Mouse (Mus musculus) layer of hippocampus, postnatal 10 days (tissue): ENCODE results near the gene Rplp2. TPM values are rescaled to one million over a fixed set of nuclear protein-coding genes. Genes with fewer than 3 reads are reported as not detected.
"Not testable (repeated sequence)": the region's sequence is repeated elsewhere in the genome, so short reads cannot be mapped to it uniquely, and the experiment has no call there.

Experiments
- DNase-seq, 2 experiments: peaks; one replicate each; pipeline ENCODE4 v3.0.0; 2021; ENCODE audit warnings: low spot score in 2 of 2
- total RNA-seq, 2 experiments: library from RNA; stranded (reverse); gene quantifications; 2 replicates each; pipeline ENCODE4 v1.2.3; 2021

The Rplp2 gene
- total RNA-seq, 2 experiments from 2014 or later = 648 to 721 TPM

DNA sequence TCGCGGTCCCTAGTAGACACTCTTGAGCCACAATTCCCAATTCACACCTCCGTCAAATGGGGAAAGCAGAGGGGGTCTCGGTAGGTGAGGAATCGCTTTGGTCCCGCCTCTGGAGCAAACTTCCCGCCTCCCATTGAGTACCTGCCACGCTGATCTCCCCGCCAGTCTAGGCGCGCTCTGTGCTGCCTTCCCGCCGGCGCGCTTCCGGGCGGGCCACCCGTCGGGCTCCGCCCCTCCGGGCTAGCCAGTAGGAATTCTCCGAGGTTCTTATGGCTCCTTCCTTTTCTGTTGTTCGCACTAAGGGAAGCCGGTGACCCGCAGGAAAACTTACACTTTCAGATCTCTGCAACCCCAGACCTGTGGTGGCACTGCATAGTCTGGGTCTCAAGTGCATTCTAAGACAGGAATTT is 3.3 kb upstream of the Rplp2 start, which contains the start of gene Pidd1:
TSS of gene Pidd1 (minus strand) at position 198 of the 410 bp plus-strand sequence.
- peak in 1 of 2 experiments; percentile 14 for DNase-seq

DNA sequence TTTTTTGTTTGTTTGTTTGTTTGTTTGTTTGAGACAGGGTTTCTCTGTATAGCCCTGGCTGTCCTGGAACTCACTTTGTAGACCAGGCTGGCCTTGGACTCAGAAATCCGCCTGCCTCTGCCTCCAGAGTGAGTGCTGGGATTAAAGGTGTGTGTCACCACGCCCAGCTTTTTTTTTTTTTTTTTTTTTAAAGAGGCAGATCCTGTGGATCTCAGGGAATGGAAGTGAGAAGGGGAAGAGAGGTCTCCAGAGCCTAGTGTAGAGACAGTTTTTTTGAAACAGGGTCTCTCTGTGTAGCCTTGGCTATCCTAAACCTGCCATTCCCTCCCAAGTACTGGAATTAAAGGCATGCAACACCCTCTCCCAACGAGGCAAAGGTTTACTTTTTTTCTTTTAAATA is 796 bp upstream of the Rplp2 start:
- not testable (repeated sequence) for DNase-seq

DNA sequence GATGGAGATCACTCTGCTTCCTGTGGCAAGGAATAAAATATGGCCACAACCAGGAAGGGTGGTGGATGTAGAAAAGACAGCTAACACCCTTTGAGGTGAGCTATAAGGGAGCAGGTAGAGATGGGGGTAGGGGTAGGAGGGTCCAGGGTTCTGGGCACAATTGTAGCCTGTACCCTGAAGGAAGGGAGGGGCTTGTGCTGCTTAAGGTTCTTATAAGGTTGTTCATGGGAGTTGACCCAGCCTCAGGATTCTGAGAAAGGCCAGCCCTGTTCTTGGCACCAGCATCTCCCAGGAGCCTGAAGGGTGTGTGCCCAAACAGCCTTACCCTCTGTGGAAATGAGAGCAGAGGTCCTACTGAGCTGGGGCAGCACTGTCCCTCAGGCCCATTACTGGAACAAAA is 4.8 kb downstream of the Rplp2 start:
- peak in 1 of 2 experiments; percentile 6 for DNase-seq

DNA sequence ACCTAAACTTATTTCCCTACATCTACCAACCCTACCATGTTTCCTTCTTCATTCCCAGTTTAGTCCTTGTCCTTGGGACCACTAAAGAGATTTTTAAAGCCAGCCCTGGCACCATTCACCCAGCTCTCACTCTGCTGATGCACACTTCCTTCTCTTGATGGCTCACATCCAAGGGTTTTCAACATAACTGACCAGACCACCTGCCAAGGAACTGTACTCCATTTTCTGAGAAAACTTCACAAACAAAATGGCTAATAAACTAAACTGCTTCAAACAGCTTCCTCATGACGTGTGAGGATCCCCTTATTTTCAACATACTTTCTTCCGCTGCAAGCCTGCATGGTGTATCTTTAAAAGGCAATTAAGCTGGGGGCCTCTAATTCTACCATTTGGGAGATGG is 6.5 kb downstream of the Rplp2 start:
- DNase-seq = no peak

DNA sequence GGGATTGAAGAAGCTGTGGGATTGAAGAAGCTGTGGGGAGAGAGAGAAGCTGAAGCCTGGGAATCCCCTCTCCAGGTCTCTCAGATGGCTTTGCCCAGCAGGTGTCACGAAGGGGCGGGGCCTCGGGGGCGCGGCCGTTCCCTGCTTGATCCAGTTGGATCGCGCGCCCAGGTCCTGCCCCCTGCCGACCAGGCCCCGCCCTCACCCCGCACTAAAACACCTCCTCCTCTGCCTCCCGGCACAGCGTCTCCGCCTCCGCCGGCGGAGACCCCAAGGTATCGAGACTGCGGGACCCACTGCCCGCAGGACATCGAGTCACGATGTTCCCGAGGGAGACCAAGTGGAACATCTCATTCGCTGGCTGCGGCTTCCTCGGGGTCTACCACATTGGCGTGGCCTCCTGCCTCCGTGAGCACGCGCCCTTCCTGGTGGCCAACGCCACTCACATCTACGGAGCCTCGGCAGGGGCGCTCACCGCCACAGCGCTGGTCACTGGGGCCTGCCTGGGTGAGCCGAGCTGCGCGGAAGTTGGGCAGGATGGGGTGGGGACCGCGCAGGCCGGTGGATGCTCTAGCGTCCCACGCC is 7.9 kb downstream of the Rplp2 start, which contains the start of gene Pnpla2:
TSS of gene Pnpla2 (plus strand) at position 232 of the 585 bp plus-strand sequence.
- DNase-seq = peak; percentile 88 to 93

DNA sequence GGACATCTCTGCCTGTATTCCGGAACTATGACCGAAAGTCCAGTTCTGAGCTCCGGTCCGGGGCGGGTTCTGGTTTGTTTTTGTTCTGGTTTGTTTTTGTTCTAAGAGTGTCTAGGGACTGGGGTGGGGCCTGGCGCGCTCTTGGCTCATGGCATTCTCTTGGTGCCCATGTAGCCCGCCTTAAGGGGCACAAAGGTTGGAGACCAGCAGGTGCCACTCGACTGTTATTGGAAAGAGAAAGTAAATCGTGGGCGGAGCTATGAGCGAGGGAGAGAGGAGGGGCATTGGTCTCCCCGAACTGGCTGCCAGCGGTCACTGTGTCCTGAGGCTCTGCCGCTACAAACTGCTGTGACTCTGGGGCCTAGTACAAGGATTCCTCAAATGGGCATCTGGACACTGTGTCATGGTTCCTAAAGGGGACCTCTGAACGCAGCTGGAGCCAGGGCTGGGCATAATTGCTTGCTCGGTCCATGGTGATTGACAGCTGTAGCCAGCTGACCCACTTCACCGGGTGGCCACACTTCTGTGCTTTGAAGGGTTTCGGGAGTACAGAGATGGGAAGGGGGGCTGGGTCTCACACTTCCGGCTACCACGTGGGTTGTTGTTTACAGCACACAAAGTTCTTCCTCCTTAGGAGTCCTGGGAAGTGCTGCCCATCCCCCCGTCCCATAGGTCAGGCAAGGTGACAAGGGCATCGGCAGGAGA is 8.6 kb downstream of the Rplp2 start:
- peak in 1 of 2 experiments; percentile 41 for DNase-seq

DNA sequence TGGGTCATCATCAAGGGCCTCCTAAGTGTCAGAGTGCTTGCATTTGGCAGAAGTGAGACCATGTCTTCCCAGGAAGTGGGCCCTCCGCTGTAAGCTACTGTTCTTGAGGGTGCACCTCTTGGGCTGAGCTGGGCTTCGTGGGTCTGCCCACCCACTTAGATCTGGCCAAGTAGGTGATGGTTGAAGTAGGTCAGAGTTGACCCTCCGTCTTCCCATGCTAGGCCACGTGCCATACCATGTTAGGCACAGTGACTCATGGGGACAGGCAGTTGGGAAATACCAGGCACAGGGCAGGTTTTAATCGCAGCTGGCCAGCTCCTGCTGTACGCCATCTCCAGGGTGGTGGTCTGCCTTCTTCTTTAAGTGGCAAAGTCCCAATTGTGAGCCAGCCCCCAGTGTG is 9.6 kb downstream of the Rplp2 start:
- DNase-seq = peak in 1 of 2 experiments; percentile 6

DNA sequence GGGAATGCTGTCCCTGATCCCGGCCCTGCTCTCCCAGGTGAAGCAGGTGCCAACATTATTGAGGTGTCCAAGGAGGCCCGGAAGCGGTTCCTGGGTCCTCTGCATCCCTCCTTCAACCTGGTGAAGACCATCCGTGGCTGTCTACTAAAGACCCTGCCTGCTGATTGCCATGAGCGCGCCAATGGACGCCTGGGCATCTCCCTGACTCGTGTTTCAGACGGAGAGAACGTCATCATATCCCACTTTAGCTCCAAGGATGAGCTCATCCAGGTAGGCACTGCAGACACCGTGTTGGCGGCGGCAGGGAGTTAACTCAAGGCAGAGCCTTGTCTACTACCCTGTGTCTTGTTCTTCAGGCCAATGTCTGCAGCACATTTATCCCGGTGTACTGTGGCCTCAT is 10.1 kb downstream of the Rplp2 start:
- DNase-seq = peak in 1 of 2 experiments; percentile 3

DNA sequence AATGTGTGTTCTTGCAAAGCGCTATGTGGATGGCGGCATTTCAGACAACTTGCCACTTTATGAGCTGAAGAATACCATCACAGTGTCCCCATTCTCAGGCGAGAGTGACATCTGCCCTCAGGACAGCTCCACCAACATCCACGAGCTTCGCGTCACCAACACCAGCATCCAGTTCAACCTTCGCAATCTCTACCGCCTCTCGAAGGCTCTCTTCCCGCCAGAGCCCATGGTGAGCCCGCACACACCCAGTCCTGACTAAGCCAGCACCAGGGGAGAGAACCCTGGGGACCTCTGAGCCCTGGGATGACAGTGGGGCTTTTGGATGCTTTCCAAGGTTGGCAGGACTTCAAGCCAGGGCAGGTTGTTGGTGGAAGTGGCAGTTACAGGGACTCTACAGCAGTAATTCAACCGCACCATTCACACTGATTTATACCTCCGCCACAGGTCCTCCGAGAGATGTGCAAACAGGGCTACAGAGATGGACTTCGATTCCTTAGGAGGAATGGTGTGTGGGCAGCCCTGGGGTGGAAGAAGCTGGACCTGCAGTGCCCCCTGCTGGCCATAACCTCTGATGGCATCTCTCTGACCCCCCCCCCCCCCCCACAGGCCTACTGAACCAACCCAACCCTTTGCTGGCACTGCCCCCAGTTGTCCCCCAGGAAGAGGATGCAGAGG is 11.0 kb downstream of the Rplp2 start:
- DNase-seq = no peak

DNA sequence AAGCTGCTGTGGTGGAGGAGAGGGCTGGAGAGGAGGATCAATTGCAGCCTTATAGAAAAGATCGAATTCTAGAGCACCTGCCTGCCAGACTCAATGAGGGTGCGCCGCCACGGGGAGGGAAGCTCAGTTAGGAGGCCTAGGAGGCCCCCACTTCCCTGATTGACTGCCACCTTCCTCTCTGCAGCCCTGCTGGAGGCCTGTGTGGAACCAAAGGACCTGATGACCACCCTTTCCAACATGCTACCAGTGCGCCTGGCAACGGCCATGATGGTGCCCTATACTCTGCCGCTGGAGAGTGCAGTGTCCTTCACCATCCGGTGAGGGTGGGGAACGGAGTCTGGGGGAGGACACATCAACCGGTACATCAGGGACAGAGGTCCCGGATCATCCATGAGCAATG is 11.5 kb downstream of the Rplp2 start:
- peak in 1 of 2 experiments; percentile 36 for DNase-seq

DNA sequence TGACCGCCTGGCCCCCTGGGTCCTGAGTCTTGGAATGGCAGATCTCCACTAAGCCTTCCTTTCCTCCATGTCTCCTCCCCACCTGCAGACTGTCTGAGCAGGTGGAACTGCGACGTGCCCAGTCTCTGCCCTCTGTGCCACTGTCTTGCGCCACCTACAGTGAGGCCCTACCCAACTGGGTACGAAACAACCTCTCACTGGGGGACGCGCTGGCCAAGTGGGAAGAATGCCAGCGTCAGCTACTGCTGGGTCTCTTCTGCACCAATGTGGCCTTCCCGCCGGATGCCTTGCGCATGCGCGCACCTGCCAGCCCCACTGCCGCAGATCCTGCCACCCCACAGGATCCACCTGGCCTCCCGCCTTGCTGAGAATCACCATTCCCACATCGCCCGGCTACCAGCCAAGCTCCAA is 12.1 kb downstream of the Rplp2 start:
- peak in 1 of 2 experiments; percentile 16 for DNase-seq

DNA sequence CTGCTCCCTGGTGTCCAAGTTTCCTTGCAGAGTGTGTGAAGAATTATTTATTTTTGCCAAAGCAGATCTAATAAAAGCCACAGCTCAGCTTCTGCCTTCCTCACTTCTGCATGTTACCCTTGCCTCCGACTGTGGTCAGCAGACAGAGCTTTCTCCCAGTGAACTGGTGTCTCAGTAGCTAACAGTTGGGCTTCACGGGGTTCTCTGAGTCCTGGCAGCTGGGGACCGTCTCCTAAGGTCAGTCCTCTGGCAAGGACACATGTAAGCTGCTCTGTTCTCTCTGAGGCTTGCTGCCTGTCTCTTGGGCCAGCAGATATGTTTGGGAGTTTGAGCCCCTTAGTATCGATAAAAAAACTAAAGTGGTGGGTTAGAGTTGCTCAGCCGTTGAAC is 12.8 kb downstream of the Rplp2 start:
- no peak for DNase-seq

DNA sequence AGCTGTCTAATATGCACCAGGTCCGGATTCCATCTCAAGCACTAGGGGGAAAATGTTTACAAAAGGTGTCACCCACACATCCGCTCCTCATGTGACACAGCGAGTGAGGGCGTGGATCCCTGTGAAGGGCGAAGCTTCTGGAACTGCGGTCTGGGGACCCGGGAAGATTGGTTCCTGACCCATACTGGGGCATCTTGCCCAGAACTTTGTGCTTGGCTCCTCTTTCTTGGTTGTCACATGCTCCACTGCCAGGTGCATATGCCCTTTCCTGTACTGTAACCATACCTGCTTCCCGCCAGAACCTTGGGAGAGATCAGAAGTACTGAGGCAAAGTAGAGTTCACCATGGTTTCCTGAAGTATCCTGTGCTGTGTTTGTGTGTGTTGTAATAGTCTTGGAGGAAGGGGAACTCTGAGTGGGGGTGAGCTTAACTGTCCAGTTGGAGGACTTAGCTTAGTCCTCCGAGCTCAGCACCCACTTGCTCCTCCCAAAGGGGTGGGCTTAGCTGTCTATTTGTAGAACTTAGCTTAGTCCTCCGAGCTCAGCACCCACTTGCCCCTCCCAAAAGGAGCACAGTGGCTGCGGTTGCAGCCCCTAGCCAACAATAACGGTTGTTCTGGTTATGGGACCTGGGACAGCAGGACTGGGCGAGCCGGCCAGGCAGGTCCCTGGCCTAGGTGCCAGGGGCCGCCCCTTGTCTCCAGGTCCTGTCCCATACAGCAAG is 13.4 kb downstream of the Rplp2 start, which contains the start of gene Cracr2b:
TSS of gene Cracr2b (plus strand) at position 704 of the 723 bp plus-strand sequence.
- DNase-seq = peak in 1 of 2 experiments; percentile 11

DNA sequence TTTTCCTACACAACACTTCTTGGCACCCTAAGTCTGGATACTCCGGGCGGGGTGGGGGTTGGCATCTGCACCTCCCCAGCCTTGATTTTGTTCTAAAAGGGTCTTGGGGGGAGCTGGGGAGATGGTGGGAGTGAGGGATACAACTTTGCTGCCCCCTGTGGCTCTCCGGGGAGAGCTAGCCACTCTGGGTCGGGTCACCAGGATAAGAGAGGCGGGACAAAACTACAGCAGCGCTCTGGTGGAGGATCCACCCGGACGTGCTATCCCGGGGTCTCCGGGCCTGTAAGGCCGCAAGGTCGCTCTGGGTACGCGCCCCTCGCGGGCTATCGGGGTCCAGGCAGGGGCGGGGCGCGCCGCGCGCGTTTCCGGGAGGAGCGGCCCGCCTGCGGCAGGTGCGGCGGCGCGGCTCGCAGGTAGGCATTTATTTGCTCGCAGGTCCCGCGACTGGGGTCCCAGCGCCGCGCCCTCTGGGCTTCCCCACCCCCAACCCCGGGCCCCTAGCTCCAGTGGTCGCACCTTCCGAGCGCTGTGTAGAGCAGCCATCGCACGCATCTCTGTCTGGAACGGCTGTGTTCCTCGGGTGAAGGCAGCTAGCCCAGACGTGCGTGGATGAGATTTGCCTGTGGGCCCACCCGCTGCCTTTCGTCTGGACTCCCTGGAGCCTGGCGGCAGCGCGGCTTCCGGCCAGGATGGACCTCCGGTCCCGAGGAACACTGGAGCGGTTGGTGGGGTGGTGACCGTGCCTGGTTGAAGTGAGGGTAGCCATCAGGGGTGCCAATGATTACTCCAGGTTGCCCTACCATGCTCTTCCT is 14.6 kb downstream of the Rplp2 start:
- no peak for DNase-seq

DNA sequence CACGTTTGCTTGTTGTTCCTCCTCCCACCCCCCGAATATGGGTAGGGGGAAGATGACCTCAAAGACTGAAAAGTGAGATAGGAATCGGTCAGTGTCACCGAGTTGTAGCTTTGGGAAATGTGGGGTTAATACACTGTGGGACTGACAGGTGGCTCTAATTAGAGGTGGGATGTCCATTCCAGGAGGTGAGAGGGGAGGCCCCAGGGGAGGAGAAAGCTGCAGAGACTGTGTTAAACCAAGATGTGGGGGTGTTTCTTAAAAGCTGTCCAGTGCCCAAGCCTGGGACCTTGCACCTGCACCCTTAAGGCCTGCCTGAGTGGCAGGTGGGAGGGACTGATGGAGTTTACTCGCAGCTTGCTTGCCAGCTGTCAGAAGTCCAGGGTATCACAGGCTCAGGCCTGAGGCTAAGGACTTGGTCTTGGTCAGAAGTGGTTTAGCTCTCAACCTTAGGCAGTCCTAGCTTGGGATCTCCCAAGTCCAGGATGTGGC is 15.2 kb downstream of the Rplp2 start:
- DNase-seq = no peak

DNA sequence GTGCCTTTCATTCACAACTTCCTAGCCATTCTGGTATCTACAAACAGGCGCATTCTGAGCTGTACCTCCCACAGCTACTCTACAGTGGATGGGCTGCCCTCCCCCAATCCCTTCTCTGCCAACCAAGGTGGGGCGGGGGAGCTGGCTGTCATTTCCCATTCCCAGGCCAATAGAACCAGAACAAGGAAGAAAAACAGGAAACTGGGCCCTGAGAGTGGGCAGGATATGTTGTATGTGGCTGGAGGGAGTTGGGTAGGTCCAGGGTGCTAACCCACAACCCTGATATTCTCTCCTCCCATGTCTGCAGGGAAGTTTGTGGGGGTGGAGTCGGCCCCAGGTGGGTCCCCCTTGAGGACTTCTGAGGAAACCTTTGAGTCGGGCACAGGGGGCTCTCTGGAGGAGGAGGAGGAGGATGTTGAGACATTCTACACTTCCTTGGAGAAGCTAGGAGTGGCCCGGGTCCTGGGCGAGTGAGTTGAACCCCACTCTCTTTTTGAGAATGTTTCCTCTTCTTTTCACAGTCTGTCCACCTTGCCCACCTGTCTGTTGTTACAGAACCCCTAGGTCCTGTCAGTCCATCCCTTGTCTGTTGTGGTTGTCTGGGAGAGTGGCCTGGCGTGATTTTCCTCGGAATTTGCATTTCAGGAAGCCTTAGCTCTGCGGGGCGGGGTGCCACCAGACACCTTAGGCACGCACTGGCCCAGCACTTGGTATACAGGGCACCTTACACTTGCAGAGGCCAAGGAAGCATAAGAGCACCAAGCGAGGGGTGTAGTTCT is 16.8 kb downstream of the Rplp2 start:
- DNase-seq = no peak

DNA sequence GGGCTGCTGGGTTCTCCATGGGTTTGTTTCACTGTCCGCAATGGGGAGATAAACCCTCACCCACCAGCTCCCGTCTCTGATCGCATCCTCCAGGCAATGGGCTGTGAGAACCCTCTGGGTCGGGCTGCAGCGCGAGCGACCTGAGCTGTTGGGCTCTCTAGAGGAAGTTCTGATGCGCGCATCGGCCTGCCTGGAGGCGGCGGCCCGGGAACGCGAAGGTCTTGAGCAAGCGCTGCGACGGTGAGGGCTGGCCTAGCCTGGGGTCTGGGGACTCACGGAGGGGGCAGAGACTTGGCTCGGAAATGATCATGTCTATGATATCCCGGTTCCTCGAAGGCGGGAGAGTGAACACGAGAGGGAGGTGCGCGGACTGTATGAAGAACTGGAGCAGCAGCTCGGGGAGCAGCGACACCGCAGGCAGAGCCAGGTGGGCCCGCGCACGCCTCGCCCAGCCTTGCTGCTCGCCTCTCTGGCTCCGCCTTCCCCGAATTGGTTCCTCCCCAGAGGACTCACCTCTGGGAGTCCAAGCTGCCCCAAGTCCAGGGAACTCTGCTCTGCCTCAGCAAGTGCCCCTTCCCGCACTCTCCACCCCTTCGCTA is 17.5 kb downstream of the Rplp2 start:
- peak in 1 of 2 experiments; percentile 23 for DNase-seq

DNA sequence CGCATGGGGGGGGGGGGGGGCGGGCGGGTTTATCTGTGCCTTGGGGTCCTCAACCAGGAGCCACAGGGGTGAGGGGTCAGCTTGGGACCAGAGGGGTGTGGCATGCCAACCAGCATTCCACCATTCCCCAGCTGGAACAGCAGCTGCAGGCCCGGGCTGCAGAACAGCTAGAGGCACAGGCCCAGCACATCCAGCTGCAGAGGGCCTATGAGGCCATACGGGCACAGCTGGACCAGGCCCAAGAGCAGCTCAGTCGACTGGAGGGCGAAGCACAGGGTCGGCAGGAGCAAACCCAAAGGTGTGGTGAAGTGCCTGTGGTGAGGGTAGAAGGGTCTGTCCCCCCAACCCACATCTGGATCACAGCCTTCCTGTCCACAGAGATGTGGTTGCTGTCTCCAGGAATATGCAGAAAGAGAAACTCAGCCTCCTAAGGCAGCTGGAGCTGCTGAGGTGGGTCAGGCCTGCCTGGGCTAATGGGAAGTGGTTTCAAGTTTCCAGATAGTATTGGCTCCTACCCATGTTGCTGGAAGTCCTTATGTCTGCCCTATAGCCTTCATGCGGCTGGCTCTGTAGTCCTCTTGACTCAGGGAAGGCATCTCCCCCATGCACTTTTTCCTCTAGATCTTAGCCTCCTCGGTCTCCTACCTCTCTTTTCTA is 18.3 kb downstream of the Rplp2 start:
- peak in 1 of 2 experiments; percentile 21 for DNase-seq

DNA sequence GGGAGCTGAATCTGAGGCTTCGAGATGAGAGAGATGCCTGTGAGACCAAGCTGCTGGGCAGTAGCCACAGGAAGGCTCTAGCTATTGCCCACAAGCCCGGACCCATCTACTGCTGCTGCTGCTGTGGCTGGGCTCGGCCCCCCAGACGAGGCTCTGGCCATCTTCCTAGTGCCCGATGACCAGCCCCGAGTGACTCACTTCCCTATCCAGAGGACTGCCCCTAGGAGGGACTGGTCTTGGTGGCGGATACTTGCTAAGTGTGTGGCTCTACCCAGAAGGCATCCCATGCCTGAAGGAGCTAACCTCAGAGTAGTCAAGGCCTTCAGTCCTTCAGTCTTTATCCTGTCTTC is 18.9 kb downstream of the Rplp2 start:
- DNase-seq = no peak
